Mouse (Mus musculus): ENCODE data around the gene Itga1.

The Itga1 gene

GRCm38 (mm10) chr13:115052568-115052967 is 49.2 kb downstream of the Itga1 start:
- no peak for DNase-seq (ENCODE audit: low read depth, low spot score)

GRCm38 (mm10) chr13:115050660-115051559 is 50.9 kb downstream of the Itga1 start:
- no peak for DNase-seq (ENCODE audit: low read depth, low spot score)

- DNase-seq (ENCODE audit: low read depth, low spot score) = no peak
Observed at GRCm38 (mm10) chr13:115042652-115043051, 59.1 kb downstream of the Itga1 start.

GRCm38 (mm10) chr13:115037304-115037703 is 64.5 kb downstream of the Itga1 start:
- no peak for DNase-seq (ENCODE audit: low read depth, low spot score)

GRCm38 (mm10) chr13:115035387-115035786 is 66.4 kb downstream of the Itga1 start:
- no peak for DNase-seq (ENCODE audit: low read depth, low spot score)

- no peak for DNase-seq (ENCODE audit: low read depth, low spot score)
Observed at GRCm38 (mm10) chr13:115033135-115033534, 68.6 kb downstream of the Itga1 start.

- no peak for DNase-seq (ENCODE audit: low read depth, low spot score)
Observed at GRCm38 (mm10) chr13:115031177-115032000, 70.4 kb downstream of the Itga1 start.

GRCm38 (mm10) chr13:115025394-115025793 is 76.4 kb downstream of the Itga1 start:
- DNase-seq (ENCODE audit: low read depth, low spot score) = no peak

GRCm38 (mm10) chr13:115022117-115022787 is 79.5 kb downstream of the Itga1 start:
- DNase-seq (ENCODE audit: low read depth, low spot score) = no peak

GRCm38 (mm10) chr13:115021411-115021810 is 80.4 kb downstream of the Itga1 start:
- DNase-seq (ENCODE audit: low read depth, low spot score) = no peak

GRCm38 (mm10) chr13:115020727-115021126 is 81.0 kb downstream of the Itga1 start:
- no peak for DNase-seq (ENCODE audit: low read depth, low spot score)

- DNase-seq (ENCODE audit: low read depth, low spot score) = no peak
Observed at GRCm38 (mm10) chr13:115017545-115017944, 84.2 kb downstream of the Itga1 start.

GRCm38 (mm10) chr13:115011547-115011946 is 90.2 kb downstream of the Itga1 start:
- DNase-seq (ENCODE audit: low read depth, low spot score) = no peak

- no peak for DNase-seq (ENCODE audit: low read depth, low spot score)
Observed at GRCm38 (mm10) chr13:115006213-115006835, 95.4 kb downstream of the Itga1 start.

GRCm38 (mm10) chr13:115005342-115005741 is 96.4 kb downstream of the Itga1 start:
- DNase-seq (ENCODE audit: low read depth, low spot score) = no peak

- DNase-seq (ENCODE audit: low read depth, low spot score) = no peak
Observed at GRCm38 (mm10) chr13:115003444-115004053, 98.2 kb downstream of the Itga1 start.

GRCm38 (mm10) chr13:115002837-115003236 is 98.9 kb downstream of the Itga1 start:
- no peak for DNase-seq (ENCODE audit: low read depth, low spot score)

- DNase-seq (ENCODE audit: low read depth, low spot score) = no peak
Observed at GRCm38 (mm10) chr13:115002155-115002554, 99.6 kb downstream of the Itga1 start.

GRCm38 (mm10) chr13:114999582-114999981 is 102.2 kb downstream of the Itga1 start:
- no peak for DNase-seq (ENCODE audit: low read depth, low spot score)

GRCm38 (mm10) chr13:114998100-114998499 is 103.7 kb downstream of the Itga1 start:
- DNase-seq (ENCODE audit: low read depth, low spot score) = no peak
